Mouse (Mus musculus): ENCODE data around the gene Itgae. TPM values are rescaled to one million over a fixed set of nuclear protein-coding genes. Genes with fewer than 3 reads are reported as not detected.

Itgae gene
- polyA plus RNA-seq, 1 experiment from 2014 or later = 0.44 TPM

Other genes with a start within 250 kb of the Itgae start
- gene Atp2a3, start 129.4 kb upstream of the Itgae start, polyA plus RNA-seq (2016; fragmentation: Nextera tagmentation; extraction: Ambion mirVana) = 3.4 and 4.1 TPM in 2 replicates
- 2.6 and 4.8 TPM in 2 replicates for gene P2rx1, start 91.5 kb upstream of the Itgae start, polyA plus RNA-seq (2016; fragmentation: Nextera tagmentation; extraction: Ambion mirVana)
- 2.2 and 3.4 TPM in 2 replicates for gene Camkk1, start 71.6 kb upstream of the Itgae start, polyA plus RNA-seq (2016; fragmentation: Nextera tagmentation; extraction: Ambion mirVana)
- 11.2 and 11.6 TPM in 2 replicates for gene Ncbp3, start 42.8 kb upstream of the Itgae start, polyA plus RNA-seq (2016; fragmentation: Nextera tagmentation; extraction: Ambion mirVana)
- 16.2 and 17.3 TPM in 2 replicates for gene Haspin, start 47.7 kb downstream of the Itgae start, polyA plus RNA-seq (2016; fragmentation: Nextera tagmentation; extraction: Ambion mirVana)
- 0.41 and 0.97 TPM in 2 replicates for gene P2rx5, start 69.8 kb downstream of the Itgae start, polyA plus RNA-seq (2016; fragmentation: Nextera tagmentation; extraction: Ambion mirVana)
- 107 and 126 TPM in 2 replicates for gene Emc6, start 86.5 kb downstream of the Itgae start, polyA plus RNA-seq (2016; fragmentation: Nextera tagmentation; extraction: Ambion mirVana)
- gene Tax1bp3, start 86.5 kb downstream of the Itgae start, polyA plus RNA-seq (2016; fragmentation: Nextera tagmentation; extraction: Ambion mirVana) = 249 and 253 TPM in 2 replicates
- 11.9 and 14.0 TPM in 2 replicates for gene Ctns, start 108.5 kb downstream of the Itgae start, polyA plus RNA-seq (2016; fragmentation: Nextera tagmentation; extraction: Ambion mirVana)
- gene Shpk, start 108.9 kb downstream of the Itgae start, polyA plus RNA-seq (2016; fragmentation: Nextera tagmentation; extraction: Ambion mirVana) = 0.54 and 0.62 TPM in 2 replicates
- not detected in 2 replicates for gene Trpv1, start 143.7 kb downstream of the Itgae start, polyA plus RNA-seq (2016; fragmentation: Nextera tagmentation; extraction: Ambion mirVana)
- 0.03 TPM in 1 of 2 replicates, not detected in the other for gene Trpv3, start 176.8 kb downstream of the Itgae start, polyA plus RNA-seq (2016; fragmentation: Nextera tagmentation; extraction: Ambion mirVana)
- not detected in 2 replicates for gene Aspa, start 239.0 kb downstream of the Itgae start, polyA plus RNA-seq (2016; fragmentation: Nextera tagmentation; extraction: Ambion mirVana)
- gene Gm49340, start 239.2 kb downstream of the Itgae start, polyA plus RNA-seq (2016; fragmentation: Nextera tagmentation; extraction: Ambion mirVana) = not detected in 2 replicates
- not detected in 2 replicates for gene Spata22, start 239.2 kb downstream of the Itgae start, polyA plus RNA-seq (2016; fragmentation: Nextera tagmentation; extraction: Ambion mirVana)